Mouse (Mus musculus): ENCODE measurements around the gene Prkg1. TPM values are rescaled to one million over a fixed set of nuclear protein-coding genes. Genes with fewer than 3 reads are reported as not detected.
A peak's percentile ranks its signal among the peaks of the same experiment; 100 is the strongest.

The Prkg1 gene
- total RNA-seq, 2 experiments from 2014 or later, result 16.1 to 19.0 TPM

GRCm38 (mm10) chr19:31655826-31656225 is 109.0 kb downstream of the Prkg1 start:
- peak in 1 of 2 experiments; percentile 22 for DNase-seq (ENCODE audit: low spot score in 2 of 2)
- intact Hi-C loops (cut with DNase I), result no loop called here

GRCm38 (mm10) chr19:31654022-31654421 is 110.8 kb downstream of the Prkg1 start:
- DNase-seq (ENCODE audit: low spot score in 2 of 2), result peak in 1 of 2 experiments; percentile 54

GRCm38 (mm10) chr19:31650452-31650851 is 114.4 kb downstream of the Prkg1 start:
- DNase-seq (ENCODE audit: low spot score in 2 of 2), result no peak
- intact Hi-C loops (cut with DNase I), result no loop called here

More at GRCm38 (mm10) chr19:31654022-31654421, 110.8 kb downstream of the Prkg1 start:
- intact Hi-C loops (cut with DNase I), result no loop called here

- intact Hi-C loops (cut with DNase I), result no loop called here
- DNase-seq (ENCODE audit: low spot score in 2 of 2), result no peak
Measured at GRCm38 (mm10) chr19:31647492-31647891, 117.3 kb downstream of the Prkg1 start.

GRCm38 (mm10) chr19:31630899-31631869 is 133.6 kb downstream of the Prkg1 start:
- intact Hi-C loops (cut with DNase I), result no loop called here
- DNase-seq (ENCODE audit: low spot score in 2 of 2), result no peak

GRCm38 (mm10) chr19:31621716-31622115 is 143.1 kb downstream of the Prkg1 start:
- intact Hi-C loops (cut with DNase I), result no loop called here
- DNase-seq (ENCODE audit: low spot score in 2 of 2), result no peak

GRCm38 (mm10) chr19:31616830-31617229 is 148.0 kb downstream of the Prkg1 start:
- no peak for DNase-seq (ENCODE audit: low spot score in 2 of 2)
- intact Hi-C loops (cut with DNase I), result no loop called here

GRCm38 (mm10) chr19:31616159-31616558 is 148.7 kb downstream of the Prkg1 start:
- intact Hi-C loops (cut with DNase I), result no loop called here
- no peak for DNase-seq (ENCODE audit: low spot score in 2 of 2)

GRCm38 (mm10) chr19:31613146-31613545 is 151.7 kb downstream of the Prkg1 start:
- intact Hi-C loops (cut with DNase I), result no loop called here
- no peak for DNase-seq (ENCODE audit: low spot score in 2 of 2)

- intact Hi-C loops (cut with DNase I), result no loop called here
- DNase-seq (ENCODE audit: low spot score in 2 of 2), result no peak
Measured at GRCm38 (mm10) chr19:31602578-31602977, 162.3 kb downstream of the Prkg1 start.

GRCm38 (mm10) chr19:31594011-31594410 is 170.8 kb downstream of the Prkg1 start:
- intact Hi-C loops (cut with DNase I), result no loop called here
- DNase-seq (ENCODE audit: low spot score in 2 of 2), result no peak

- DNase-seq (ENCODE audit: low spot score in 2 of 2), result no peak
- intact Hi-C loops (cut with DNase I), result no loop called here
Measured at GRCm38 (mm10) chr19:31590701-31591100, 174.1 kb downstream of the Prkg1 start.

GRCm38 (mm10) chr19:31577092-31577491 is 187.7 kb downstream of the Prkg1 start:
- no peak for DNase-seq (ENCODE audit: low spot score in 2 of 2)

GRCm38 (mm10) chr19:31564329-31564728 is 200.5 kb downstream of the Prkg1 start:
- intact Hi-C loops (cut with DNase I), result loop anchor here (5.0 kb wide), 1 partner anchor 47 kb away; no protein-coding TSS in a partner anchor
- peak; percentile 26 to 77 for DNase-seq (ENCODE audit: low spot score in 2 of 2)

More at GRCm38 (mm10) chr19:31577092-31577491, 187.7 kb downstream of the Prkg1 start:
- intact Hi-C loops (cut with DNase I), result no loop called here

- no peak for DNase-seq (ENCODE audit: low spot score in 2 of 2)
- intact Hi-C loops (cut with DNase I), result no loop called here
Measured at GRCm38 (mm10) chr19:31546063-31546462, 218.8 kb downstream of the Prkg1 start.

GRCm38 (mm10) chr19:31531249-31531740 is 233.5 kb downstream of the Prkg1 start:
- intact Hi-C loops (cut with DNase I), result no loop called here
- peak in 1 of 2 experiments; percentile 5 for DNase-seq (ENCODE audit: low spot score in 2 of 2)

GRCm38 (mm10) chr19:31530616-31531015 is 234.2 kb downstream of the Prkg1 start:
- intact Hi-C loops (cut with DNase I), result no loop called here
- no peak for DNase-seq (ENCODE audit: low spot score in 2 of 2)

- intact Hi-C loops (cut with DNase I), result no loop called here
- no peak for DNase-seq (ENCODE audit: low spot score in 2 of 2)
Measured at GRCm38 (mm10) chr19:31529890-31530289, 234.9 kb downstream of the Prkg1 start.

GRCm38 (mm10) chr19:31514490-31514889 is 250.3 kb downstream of the Prkg1 start:
- intact Hi-C loops (cut with DNase I), result no loop called here

GRCm38 (mm10) chr19:31507831-31508230 is 257.0 kb downstream of the Prkg1 start:
- intact Hi-C loops (cut with DNase I), result no loop called here
- no peak for DNase-seq (ENCODE audit: low spot score in 2 of 2)

More at GRCm38 (mm10) chr19:31514490-31514889, 250.3 kb downstream of the Prkg1 start:
- DNase-seq (ENCODE audit: low spot score in 2 of 2), result no peak

GRCm38 (mm10) chr19:31506296-31506695 is 258.5 kb downstream of the Prkg1 start:
- DNase-seq (ENCODE audit: low spot score in 2 of 2), result no peak
- intact Hi-C loops (cut with DNase I), result no loop called here
